21 mouse cellular contexts compared by ENCODE assay signal in the genomic region with DNA sequence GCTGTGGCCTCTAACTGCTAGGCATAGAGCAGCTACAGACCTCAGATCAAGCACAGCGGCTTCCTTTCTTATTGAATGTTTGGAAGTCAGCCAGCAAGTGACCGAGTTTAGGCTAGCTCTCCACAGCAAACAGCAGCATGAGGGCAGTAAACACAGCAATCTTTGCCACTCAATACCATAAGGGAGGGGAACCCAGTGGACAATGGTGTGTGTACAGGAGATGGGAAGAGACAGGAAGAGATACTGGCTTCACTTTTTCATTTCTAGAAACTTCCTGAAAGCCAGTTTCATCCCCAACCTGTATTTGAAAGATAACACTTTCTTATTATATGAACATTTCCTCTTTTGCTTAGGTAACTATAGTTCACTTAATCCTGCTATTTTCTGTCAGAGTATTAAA.
DNase-seq lines count a peak whose midpoint lies in the region; ATAC-seq and TF ChIP-seq lines count a peak whose summit lies in the region.
"Had no signal": no experiment of that assay in that cellular context is flagged by ENCODE, and none has a peak within 500 bp of the region (broad histone marks: within the 10 kb centered on the region; RNA-seq: fewer than 3 reads in every experiment).

No protein-coding gene starts in this region.

- WGBS in forebrain, embryonic 13.5 days, result 64% methylated on average over 2 of the region's 2 CpGs
- 72% methylated on average over 2 of the region's 2 CpGs for WGBS in forebrain, embryonic 12.5 days
- whole genome bisulfite sequencing in limb, embryonic 14.5 days, result 33% methylated on average over 2 of the region's 2 CpGs
- WGBS in limb, embryonic 10.5 days, result 80% methylated on average over 2 of the region's 2 CpGs

- ATAC-seq in forebrain, embryonic 13.5 days, result 0 out of 2 replicates have a peak, but pooled peaks have one; percentile 36
- no peak for ATAC-seq in forebrain, embryonic 12.5 days (ENCODE audit: low FRiP score)
- no peak for ATAC-seq in limb, embryonic 14.5 days (ENCODE audit: low FRiP score, low read depth)
- peak; percentile 66 for ATAC-seq in common myeloid progenitor, adult 5-6 weeks (replicated peaks; ENCODE audit: low read depth, poor library complexity, severe bottlenecking)
- ATAC-seq: intestine, embryonic 16.5 days; midbrain, embryonic 16.5 days had no signal

- no peak overlapping the region for H3K27ac ChIP-seq in forebrain, embryonic 13.5 days
- H3K27ac ChIP-seq in forebrain, embryonic 12.5 days, result no peak overlapping the region
- no peak overlapping the region for H3K27ac ChIP-seq in limb, embryonic 14.5 days (replicated peaks; ENCODE audit: low read depth, low read length)
- H3K27ac ChIP-seq in limb, embryonic 10.5 days, result no peak overlapping the region
- H3K27ac ChIP-seq: heart, adult 2 months; heart, embryonic 15.5 days; hindbrain, embryonic 13.5 days; macrophage had no signal

- no peak overlapping the region for H3K4me3 ChIP-seq in forebrain, embryonic 13.5 days
- no peak overlapping the region for H3K4me3 ChIP-seq in forebrain, embryonic 12.5 days (replicated peaks)
- no peak overlapping the region for H3K4me3 ChIP-seq in limb, embryonic 14.5 days (replicated peaks; ENCODE audit: low read length)
- H3K4me3 ChIP-seq in limb, embryonic 10.5 days, result no peak overlapping the region
- H3K4me3 ChIP-seq: heart, adult 2 months; heart, embryonic 15.5 days; hindbrain, embryonic 13.5 days had no signal

- H3K9ac ChIP-seq in forebrain, embryonic 13.5 days, result no peak overlapping the region
- H3K9ac ChIP-seq in forebrain, embryonic 12.5 days, result no peak overlapping the region
- H3K9ac ChIP-seq in limb, embryonic 14.5 days (ENCODE audit: low read depth, low read length, severe bottlenecking), result no peak overlapping the region
- H3K9ac ChIP-seq: heart, embryonic 15.5 days; hindbrain, embryonic 13.5 days had no signal

- no peaks in the 10 kb centered on the region for H3K9me3 ChIP-seq in forebrain, embryonic 13.5 days (replicated peaks)
- H3K9me3 ChIP-seq in forebrain, embryonic 12.5 days, result no peaks in the 10 kb centered on the region
- H3K9me3 ChIP-seq in limb, embryonic 14.5 days (ENCODE audit: control insufficient read depth, low read length), result no peaks in the 10 kb centered on the region
- no peaks in the 10 kb centered on the region for H3K9me3 ChIP-seq in limb, embryonic 10.5 days (replicated peaks)
- H3K9me3 ChIP-seq: heart, embryonic 15.5 days; hindbrain, embryonic 13.5 days had no signal

- H3K4me1 ChIP-seq in forebrain, embryonic 13.5 days, result no peaks in the 10 kb centered on the region
- no peaks in the 10 kb centered on the region for H3K4me1 ChIP-seq in forebrain, embryonic 12.5 days
- H3K4me1 ChIP-seq in limb, embryonic 14.5 days (ENCODE audit: control insufficient read depth, insufficient read depth, low read length), result no peaks in the 10 kb centered on the region
- H3K4me1 ChIP-seq in limb, embryonic 10.5 days, result no peaks in the 10 kb centered on the region
- H3K4me1 ChIP-seq: hindbrain, embryonic 13.5 days had no signal

- H3K4me2 ChIP-seq in forebrain, embryonic 13.5 days, result no peak overlapping the region
- no peak overlapping the region for H3K4me2 ChIP-seq in forebrain, embryonic 12.5 days
- H3K4me2 ChIP-seq in limb, embryonic 14.5 days (replicated peaks; ENCODE audit: low read depth, low read length, severe bottlenecking), result no peak overlapping the region
- H3K4me2 ChIP-seq: heart, embryonic 15.5 days; hindbrain, embryonic 13.5 days had no signal

- no peak for TF ChIP-seq POLR2A in limb, embryonic 14.5 days (IDR thresholded peaks at IDR 0.05; ENCODE audit: borderline replicate concordance, extremely low read depth, insufficient read depth, insufficient read length)

- peak; percentile 40 for DNase-seq in limb, embryonic 14.5 days (ENCODE audit: low spot score)
- no peak for DNase-seq in limb, embryonic 10.5 days (ENCODE audit: low spot score)
- peak; percentile 24 for DNase-seq in lung, postnatal 36 days
- DNase-seq in right cerebral cortex, postnatal 4 days, result no peak
- no peak for DNase-seq in adrenal gland, adult 18-20 months (ENCODE audit: low spot score in 2 of 2)
- DNase-seq: adrenal gland, postnatal 14 days; cerebellum, adult 18-20 months; gastrocnemius, postnatal 10 days; heart, adult 2 months; kidney, postnatal 25 days; layer of hippocampus, adult 9-11 months; spleen, adult 18-20 months; thymus, adult 2 months had no signal

- no peaks in the 10 kb centered on the region for H3K27me3 ChIP-seq in forebrain, embryonic 13.5 days
- H3K27me3 ChIP-seq in forebrain, embryonic 12.5 days, result no peaks in the 10 kb centered on the region
- no peaks in the 10 kb centered on the region for H3K27me3 ChIP-seq in limb, embryonic 14.5 days (ENCODE audit: control insufficient read depth, insufficient read depth, low read length)
- H3K27me3 ChIP-seq in limb, embryonic 10.5 days (ENCODE audit: low read depth, poor library complexity, severe bottlenecking), result no peaks in the 10 kb centered on the region
- H3K27me3 ChIP-seq: heart, embryonic 15.5 days; hindbrain, embryonic 13.5 days had no signal

- no peaks in the 10 kb centered on the region for H3K36me3 ChIP-seq in forebrain, embryonic 13.5 days (ENCODE audit: poor library complexity, severe bottlenecking)
- no peaks in the 10 kb centered on the region for H3K36me3 ChIP-seq in forebrain, embryonic 12.5 days (replicated peaks)
- H3K36me3 ChIP-seq in limb, embryonic 14.5 days (ENCODE audit: control insufficient read depth, insufficient read depth, low read length), result no peaks in the 10 kb centered on the region
- no peaks in the 10 kb centered on the region for H3K36me3 ChIP-seq in limb, embryonic 10.5 days
- H3K36me3 ChIP-seq: heart, embryonic 15.5 days; hindbrain, embryonic 13.5 days had no signal

Comparison
In these comparisons a context has a peak if more than half of its experiments do, and no peak if none do; other contexts are left out.
1. ATAC-seq: peak in forebrain, embryonic 13.5 days (single experiment) and common myeloid progenitor, adult 5-6 weeks (single experiment); none in forebrain, embryonic 12.5 days (single experiment) and limb, embryonic 14.5 days (single experiment).
2. DNase-seq: peak in limb, embryonic 14.5 days (single experiment) and lung, postnatal 36 days (single experiment); none in limb, embryonic 10.5 days (single experiment), right cerebral cortex, postnatal 4 days (single experiment) and adrenal gland, adult 18-20 months (0 of 2).